Mouse (Mus musculus) E14TG2a.4 (cell line): ENCODE measurements around the gene Gm17334.

Experiments
- CTCF ChIP-seq: conservative IDR thresholded peaks from 2 replicates; pipeline ENCODE4 v1.5.1; 2014; ENCODE audit warnings: low read length
- POU5F1 ChIP-seq: IDR thresholded peaks from 2 replicates; pipeline ENCODE4 v1.6.1; 2014; ENCODE audit warnings: low read length, borderline replicate concordance

DNA sequence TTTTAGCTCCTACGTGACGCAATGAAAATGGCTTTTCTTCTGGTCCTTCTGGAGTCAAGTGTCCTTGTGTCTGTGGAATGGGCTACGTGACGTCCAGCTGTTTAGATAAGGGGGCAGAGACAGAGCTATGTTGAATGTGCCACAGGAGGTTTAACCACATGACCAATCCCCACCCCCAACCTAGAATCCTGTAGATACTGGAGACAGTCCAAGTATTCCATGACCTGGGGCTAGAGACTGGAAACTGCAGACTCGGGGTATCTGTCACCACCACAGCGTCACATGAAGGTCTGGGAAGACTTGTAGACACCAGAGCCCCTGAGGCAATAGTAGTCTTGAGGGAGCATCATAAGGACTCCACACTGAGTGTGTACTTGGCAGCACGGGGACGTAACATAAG, 22.8 kb upstream of the Gm17334 start:
- TF ChIP-seq POU5F1 (no peak), CTCF (no peak)
